Mouse (Mus musculus) mature B cell (primary cell): ENCODE measurements around the gene Pip5k1b.

Experiments used
- in situ Hi-C: fragments of 300-500 bp; cut with MboI; formaldehyde crosslinking; loops from 2 replicates; pipeline ENCODE4 v1.14.3; 2019

The Pip5k1b gene

DNA sequence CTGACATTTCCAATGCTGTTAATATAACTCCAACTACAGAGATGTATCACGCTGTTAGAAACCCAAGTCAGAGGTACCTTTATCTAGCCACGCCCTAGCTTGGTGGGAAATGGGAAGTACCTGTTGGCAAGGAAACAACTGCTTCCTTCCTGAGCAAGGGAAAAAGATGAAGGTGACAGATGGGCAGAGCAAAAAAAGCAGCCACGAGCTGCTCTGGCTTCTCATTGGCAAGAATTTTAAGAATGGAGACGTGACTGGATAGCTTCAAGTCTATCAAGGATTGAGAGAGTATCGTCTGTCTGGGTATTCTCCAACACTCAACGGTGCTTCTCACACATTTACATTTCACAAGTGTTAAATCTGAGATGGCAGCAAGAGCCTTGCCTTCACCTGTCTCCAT lies 80.4 kb downstream of the Pip5k1b start:
- in situ Hi-C loops = no loop called here

DNA sequence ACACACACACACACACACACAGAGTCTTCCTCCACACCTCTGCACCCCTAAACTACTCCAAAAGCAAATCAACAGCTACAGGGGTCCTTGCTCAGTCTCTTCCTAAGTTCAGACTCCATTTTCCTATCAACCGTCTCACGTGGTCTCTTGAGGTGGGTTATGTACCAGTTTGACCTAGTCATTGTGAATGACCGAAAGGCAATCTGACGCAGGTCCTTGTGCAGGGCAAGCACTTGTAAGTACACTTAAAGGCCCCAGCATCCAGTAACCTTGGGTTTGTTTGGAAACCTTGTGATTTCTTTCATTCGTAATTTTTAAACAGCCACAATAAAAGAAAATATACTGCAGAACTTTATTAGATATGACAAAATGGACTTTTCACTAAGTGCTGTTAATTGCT lies 83.2 kb downstream of the Pip5k1b start:
- in situ Hi-C loops = no loop called here

DNA sequence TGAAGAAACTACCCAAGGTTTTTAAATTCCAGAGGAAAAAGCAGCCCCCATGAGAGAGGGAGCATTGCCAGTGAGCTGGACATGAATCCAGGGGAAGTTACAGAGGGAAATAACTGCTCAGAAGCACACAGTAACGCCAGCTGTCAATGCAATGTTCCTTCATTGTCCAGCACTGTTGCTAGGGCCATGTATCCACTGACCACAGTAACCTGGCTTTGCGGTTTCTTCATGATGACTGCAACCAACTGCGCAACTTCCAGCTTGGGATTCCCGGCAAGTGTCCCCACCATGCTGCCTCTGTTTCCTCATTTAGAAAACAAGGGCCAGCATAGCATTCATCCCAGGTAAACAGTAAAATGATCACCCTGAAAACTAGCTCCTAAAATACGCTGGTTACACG lies 84.1 kb downstream of the Pip5k1b start:
- in situ Hi-C loops = no loop called here

DNA sequence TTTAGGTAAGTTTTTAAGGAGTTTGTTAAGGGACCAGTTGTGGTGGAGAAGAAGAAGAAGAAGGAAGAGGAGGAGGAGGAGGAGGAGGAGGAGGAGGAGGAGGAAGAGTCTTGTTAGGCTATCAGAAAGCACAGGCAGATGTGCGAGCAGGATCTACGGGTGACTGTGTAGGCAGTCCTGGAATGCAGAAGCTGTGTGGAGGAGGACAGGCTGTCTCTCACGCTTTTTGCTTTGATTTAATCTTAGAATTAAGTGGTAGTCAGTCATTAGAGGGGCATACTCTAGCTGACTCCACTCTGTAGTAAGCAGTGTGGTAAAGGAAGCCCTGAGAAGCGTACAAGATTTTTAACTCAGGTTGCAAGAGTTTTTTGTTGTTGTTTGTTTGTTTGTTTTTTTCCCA lies 86.5 kb downstream of the Pip5k1b start:
- in situ Hi-C loops = no loop called here

DNA sequence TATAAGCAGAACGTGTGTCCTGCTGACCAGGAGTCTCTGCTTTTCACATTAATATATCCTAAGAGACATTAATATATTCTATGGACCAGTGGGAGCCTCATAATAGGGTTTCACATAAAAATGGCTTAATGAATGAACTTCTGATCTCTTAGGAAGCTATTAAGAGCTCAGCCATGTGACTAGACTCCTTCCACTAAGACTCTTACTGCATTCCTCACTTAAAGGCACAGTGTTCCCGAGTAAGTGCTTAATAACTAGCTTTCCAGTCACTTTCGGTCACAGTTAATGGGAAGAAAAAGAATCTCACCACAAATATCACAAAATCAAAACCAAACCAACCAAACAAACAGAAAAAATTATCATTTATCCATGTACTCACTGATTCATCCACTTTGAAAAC lies 87.1 kb downstream of the Pip5k1b start:
- in situ Hi-C loops = no loop called here

DNA sequence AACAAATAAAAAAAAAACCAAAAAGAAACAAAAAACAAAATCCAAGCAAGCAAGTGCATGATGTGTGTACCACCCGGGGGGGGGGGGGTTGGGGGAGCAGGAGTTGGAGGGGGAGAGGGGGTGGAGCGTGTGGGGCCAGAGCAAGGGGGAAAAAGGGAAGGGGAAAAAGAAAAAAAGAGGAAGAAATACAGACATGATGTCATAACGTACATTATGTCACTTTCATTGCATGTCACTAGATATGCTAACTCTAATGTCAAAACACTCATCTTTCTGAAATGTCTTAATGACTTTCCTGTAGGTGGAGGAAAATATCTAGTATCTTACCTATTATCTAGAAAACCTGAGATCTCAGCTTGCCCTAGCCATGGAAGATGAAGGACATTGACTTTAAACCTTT lies 92.7 kb downstream of the Pip5k1b start:
- in situ Hi-C loops = no loop called here

DNA sequence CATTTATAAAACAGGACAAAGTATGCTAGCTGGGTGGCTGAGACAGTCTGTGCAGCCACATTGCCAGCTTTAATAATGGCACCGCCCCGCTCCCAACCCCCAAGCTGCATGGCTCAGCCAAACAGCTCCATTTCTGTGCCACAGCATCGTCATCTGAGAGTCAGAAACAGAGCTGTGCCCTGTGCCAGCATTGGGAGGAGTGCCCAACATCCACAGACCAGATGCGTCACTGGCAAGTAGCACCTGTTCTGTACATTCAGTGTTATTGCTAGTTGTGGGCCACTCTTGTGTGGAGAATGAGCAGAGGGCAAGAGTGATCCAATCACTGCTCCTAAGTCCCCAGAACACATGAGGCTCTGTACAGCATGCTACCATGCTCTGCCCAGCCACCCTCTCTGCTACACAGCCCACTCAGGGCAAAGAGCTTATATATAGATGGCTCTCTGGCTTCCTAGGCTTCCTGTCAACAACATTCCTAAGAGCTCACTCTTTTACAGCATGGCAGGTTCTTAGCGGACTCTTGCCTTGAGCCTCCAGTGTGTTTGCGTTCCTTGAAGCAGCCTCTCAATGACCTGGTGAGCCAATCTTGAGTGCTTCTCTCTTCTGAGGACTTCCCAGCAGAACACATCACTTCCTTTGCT lies 99.0 kb downstream of the Pip5k1b start:
- in situ Hi-C loops = no loop called here

DNA sequence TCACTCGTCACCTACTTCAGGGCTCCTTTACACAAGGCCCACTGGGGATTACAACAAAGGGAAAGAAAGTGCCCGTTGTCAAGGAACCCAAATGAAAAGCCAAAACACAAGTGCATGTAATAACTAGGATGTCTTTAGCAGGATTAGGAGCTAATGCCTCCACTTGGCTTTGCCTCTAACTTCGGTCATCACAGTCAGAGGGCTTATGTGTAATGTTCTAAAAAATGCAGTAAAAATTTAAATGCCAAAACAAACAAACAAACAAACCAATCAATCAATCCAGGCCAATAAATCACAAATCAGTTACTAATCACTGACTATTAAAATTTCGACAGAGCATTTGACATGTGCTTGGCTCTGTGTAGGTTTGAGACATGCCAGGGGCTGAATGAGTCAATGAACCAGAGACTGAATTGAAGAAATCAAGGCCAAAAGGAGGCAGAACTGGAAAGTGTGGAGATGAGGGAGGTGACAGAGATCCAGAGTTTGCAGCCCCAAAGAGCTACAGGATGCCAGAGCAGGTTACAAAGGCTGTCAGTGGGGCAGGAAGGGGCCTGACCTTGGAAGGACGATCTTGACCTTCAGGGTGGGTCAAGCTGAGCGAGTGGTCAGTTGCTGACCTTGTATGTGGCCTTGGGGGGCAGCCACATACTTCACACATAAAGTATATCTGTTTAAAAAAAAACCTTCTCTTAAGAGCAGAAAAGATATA lies 100.3 kb downstream of the Pip5k1b start:
- in situ Hi-C loops = no loop called here

DNA sequence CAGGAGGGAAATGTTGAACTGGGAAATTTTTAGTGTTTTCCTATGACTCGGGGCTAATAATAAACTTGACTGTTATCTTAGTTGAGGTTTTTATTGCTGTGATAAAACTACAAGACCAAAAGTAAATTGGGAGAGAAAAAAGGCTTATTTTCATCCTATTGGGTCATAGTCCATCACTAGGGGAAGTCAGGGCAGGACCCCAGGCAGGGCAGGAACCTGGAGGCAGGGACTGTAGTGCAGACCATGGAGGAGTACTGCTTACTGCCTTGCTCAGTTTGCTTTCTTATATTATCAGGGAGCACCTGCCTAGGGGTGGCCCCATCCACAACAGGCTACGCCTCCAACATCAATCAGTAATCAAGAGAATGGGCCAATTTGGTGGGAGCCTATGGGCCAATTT lies 101.2 kb downstream of the Pip5k1b start:
- in situ Hi-C loops = no loop called here

DNA sequence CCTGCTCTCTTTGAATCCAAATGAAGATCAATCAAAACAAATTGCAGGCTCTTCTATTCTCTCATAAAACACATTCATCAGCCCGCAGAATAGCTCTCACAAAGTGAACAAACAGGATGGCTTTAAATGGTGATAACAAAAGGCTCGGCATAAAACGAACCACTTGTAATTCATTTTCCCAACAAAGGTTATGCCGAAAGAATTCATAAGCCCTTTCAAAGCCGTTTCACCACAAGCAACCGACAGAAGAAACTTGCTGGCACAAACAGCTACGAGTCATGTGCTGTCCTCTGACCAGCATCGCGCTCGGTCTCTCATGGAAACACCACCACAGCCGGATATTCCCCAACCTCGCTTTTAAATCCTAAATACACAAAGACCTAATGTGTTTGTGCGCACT lies 102.3 kb downstream of the Pip5k1b start:
- in situ Hi-C loops = no loop called here

DNA sequence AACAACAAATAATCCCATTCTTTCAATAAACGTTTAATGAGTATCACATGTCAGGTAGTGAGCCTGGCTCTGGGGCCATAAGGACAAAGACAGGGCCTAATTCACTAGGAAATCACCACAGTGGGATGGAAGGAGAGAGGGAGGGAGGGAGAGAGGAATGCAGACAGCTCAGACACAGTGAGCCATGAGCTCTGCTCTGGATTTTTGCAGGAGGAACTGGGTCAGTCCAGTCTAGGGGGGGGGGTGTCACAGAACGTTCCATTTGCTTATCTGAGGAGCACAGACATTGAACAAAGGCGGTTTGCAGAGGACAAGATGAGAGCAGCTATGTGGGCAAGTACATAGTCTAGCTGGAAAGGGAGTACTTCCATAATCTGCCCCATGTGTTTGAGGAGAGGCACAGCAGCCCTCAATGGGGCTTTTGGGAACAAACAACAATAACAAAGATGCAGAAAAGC lies 103.2 kb downstream of the Pip5k1b start:
- in situ Hi-C loops = no loop called here

DNA sequence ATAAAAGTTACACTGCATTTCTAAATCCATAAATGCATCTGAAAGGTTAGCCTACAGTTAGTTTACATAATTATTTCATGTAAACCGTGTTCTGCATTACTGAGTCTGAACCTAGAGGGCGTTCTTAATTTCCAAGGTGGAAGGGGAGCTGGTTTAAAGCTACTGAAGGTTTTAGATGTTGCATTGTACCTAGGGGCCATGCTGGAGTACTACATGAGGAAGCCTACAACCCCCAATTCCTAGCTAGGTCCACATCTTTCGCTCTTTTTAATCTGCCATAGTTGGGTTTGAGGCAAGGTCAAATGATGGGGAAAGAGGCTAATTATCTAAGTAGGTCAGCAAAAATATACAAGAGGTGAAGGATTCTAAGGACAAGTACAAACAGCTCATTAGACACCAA lies 104.0 kb downstream of the Pip5k1b start:
- in situ Hi-C loops = no loop called here

DNA sequence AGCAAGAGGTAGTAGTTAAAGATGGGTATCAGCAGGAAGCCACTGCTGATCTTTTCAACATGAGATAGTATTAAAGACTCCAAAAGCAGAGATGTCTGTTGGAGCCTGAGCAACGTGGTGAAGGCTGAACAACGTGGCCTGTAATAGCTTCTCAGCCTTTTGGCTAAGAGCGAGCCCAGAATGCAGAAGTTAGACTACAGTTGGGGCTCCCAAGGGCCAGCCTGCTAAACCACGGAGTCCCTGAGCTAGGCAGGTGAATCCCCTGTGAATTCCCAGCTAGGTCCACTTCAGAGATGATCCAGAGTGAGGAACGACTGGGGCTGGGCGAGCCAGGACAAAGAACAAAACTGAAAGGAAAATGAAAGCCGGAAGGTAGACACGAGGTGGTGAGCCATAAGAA lies 104.9 kb downstream of the Pip5k1b start:
- in situ Hi-C loops = no loop called here

DNA sequence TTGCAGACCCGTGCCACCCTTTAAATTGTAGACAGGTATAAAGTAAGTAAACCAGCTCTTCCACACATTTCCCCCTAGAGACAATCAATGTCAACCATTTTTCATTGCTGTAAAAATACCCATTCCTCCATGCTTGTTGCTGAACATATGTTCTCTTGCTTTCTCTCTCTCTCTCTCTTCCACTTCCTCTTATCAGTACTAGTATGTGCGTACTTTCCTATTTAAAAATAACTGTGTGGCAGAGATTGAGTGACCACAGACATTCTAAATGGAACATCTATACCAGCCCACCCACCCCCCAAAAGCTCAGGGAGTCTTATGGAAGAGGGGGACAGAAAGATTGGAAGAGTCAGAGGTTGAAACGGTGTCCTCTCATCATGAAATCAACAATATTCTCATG lies 111.3 kb downstream of the Pip5k1b start:
- in situ Hi-C loops = no loop called here

DNA sequence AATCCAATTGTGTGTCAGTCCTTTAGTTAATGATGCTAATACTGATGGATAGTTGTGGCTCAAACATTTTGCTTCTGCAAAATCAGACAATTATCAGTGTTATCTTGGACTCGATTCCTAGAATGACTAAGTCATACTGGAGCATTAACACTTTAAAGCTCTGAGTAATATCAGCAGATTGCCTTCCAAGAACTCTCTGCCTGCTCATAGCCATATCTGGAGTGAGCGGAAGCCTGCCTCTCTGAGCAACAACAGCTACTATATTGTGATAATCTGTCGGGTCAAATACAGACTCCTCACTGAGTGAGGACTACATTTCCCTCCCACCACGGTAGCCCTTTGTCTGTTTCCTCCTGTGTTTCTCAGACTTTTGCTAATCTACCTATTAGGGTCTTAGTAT lies 116.0 kb downstream of the Pip5k1b start:
- in situ Hi-C loops = no loop called here

DNA sequence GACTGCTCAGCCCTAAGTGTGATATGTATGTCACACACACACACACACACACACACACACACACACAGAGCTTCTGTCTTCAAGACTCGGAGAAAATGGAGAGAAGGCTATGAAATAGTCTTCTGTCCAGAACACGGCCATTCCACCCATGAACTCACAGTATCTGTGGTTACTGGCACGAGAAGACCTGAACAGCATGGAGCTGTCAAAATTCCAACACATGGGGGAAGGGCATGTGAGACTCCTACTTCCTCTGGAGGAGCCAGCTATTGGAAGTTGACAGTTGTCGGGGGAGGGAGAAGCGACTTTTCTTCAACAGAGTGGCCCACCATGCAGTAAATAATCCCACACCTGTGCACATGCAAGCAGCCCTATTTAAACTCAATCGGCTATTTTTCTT lies 121.4 kb downstream of the Pip5k1b start:
- in situ Hi-C loops = no loop called here

DNA sequence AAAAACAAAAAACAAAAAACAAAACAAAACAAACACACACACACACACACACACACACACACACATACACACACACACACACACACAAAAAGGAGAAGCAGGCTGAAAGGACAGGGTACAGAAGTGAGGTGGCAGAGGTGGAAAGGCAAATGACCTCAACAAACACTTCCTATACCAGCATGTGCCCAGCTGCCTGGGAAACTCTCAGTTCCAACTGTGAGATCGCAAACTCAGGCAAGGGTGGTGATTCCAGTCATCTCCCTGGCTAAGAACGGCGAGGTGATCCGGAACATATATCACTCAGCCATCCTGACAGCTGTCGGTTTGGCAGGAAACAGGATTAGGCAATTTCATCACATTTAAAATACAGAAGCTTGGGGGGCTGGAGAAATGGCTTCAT lies 123.2 kb downstream of the Pip5k1b start:
- in situ Hi-C loops = no loop called here

DNA sequence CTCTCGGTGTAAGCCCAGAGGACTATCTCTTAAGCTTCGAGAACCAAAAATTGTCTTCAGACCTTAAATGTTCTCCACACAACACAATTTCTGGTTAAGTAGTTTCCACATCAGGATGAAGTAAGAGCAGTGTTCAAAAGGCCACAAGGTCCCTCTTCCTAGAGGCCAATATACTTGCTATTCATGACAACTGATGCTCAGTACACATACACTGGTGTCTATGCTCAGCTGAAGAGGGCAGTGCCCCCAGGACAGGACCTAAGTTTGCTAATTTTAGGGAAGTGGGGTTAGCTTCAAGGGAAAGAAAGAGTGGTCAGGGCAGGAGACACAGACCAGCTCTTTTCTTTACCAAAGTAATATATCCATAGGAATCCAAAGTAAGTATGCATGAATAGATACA lies 124.3 kb downstream of the Pip5k1b start:
- in situ Hi-C loops = no loop called here

DNA sequence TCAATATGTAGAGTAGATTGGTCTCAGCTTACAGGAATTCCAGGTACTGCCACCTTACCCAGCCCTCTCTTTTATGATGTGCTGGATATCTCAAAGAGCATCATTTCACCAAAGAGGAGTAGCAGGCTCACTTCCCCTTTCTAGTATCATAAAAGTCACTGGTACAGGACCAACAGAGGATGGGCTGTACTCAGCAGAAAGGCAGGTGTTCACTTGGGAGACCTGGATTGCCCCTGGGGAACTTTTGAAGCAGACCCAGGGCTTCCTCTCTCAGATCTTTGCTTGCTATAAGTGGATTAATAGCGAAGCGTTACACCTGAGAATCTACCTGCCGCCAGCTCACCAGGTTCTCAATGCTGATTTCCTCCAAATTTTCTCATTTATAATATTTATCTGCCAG lies 127.7 kb downstream of the Pip5k1b start:
- in situ Hi-C loops = no loop called here

DNA sequence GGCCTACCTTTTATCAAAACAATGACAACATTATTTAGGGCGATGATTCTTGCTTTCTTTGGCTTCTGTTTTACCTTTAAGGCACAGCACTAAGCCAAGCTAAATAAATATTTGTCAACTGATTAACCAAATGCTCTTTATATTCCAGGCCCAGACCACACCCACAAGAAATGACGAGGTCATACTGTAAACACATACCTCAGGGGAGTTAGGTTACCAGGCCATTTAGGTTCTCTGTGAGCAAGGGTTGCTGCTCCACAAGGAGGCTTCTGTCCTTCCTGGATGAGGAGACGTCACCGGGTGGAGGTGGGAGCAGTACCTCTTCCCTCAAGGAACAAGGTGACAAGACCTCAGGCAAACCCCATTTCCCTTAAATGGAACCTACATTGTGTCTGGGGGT lies 128.4 kb downstream of the Pip5k1b start:
- in situ Hi-C loops = no loop called here

DNA sequence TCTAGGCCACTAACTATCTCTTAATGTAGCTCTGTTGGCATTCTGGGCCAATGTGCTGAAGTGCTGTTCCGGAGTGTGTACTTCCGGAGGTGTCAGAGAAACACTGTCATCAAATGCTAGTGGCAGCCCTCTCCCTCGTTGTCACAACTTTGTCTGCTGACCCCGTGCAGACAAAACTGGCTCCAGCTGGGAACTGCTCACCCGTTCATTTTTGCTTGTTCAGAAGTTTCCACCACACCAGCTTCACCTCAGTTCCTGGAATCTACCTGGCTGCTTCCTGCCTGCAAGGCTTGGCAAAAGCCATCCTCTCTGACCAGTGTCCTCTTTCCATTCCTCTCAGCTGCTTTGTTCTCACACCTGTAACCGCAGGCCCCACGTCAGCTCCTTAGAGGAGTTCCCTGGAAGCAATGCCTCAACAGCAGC lies 128.9 kb downstream of the Pip5k1b start:
- in situ Hi-C loops = no loop called here

DNA sequence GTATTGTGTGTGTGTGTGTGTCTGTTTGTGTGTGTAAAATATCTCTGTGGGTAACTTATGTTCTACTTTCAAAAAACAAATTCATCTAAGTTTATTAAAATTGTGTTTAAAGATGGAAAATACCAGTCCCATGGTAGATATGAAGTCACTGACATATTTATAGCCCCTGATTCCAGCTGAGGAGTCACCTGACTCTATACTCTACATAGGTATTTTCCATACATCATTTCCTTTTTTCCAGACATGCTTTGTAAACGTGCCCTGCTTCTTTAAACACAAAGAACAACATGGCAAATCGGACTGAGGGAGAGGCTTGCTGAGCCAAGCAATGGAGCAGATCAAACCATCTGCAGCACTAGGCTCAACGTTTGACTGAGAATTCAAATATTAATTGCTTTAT lies 137.6 kb downstream of the Pip5k1b start:
- in situ Hi-C loops = no loop called here

DNA sequence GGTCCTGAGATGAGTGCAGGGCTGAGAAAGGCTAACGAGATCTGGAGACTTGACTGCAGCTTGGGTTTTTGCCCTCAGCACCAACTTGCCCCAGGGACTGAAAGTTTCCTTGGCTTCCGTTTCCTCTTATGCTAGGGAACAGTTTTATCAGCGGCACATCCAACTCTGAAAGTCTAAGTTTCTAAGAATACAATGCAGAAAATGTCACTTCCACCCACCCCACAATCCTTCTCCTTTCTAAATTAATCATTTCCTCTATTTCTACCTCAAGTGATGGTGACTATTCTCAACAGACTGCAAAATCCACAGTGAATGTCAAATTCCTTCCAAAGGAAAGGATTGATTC lies 138.0 kb downstream of the Pip5k1b start:
- in situ Hi-C loops = no loop called here
